Mouse (Mus musculus): ENCODE data around the gene Efnb1. TPM values are rescaled to one million over a fixed set of nuclear protein-coding genes. Genes with fewer than 3 reads are reported as not detected.

Gene Efnb1
- polyA plus RNA-seq (2012; rRNA removed), result 61.5 and 68.1 TPM in 2 replicates

DNA sequence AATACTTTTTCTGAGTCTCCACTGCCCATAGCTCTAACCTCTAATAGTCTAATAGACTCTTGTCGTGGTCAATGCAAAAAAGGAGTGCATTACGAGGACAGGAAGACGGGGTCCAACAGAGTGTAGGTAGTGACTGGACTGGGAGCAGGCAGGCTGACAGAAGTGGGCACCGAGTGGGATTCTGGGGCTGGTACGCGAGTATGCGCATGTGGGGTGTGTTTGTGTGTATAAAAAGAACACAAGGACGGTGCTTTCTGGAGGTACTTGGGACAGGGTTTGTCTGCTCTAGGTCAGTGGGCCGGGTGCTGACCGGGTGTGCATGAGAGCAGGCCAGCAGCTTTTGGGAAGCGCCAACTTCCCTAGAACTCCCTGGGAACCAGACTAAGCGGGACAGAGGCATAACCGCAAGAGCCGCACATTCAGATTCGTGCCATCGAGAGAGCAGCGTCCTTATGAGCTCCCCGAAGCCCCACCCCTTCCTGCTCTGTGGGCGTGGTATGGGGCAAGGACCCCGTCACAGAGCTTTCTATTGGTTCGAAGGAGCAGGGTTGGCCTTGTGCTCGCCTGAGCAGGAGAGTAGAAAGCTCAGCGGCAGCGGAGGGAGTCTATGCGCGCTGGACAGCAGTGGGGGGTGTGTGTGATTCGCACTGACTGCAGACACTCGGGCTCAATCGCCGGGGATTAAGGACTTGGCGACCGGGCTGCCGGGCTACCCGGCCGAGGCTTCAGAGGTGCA, at the start of gene Efnb1:
Gene Efnb1, plus strand, starts transcription at position 608 of the 736 bp plus-strand sequence.

Other genes with a start within 250 kb of the Efnb1 start
- 9.0 and 11.4 TPM in 2 replicates for gene Ophn1, start 245.1 kb upstream of the Efnb1 start, polyA plus RNA-seq (2012; rRNA removed)
- gene Yipf6, start 199.8 kb upstream of the Efnb1 start, polyA plus RNA-seq (2012; rRNA removed), result 11.5 and 20.8 TPM in 2 replicates
- gene Stard8, start 132.9 kb upstream of the Efnb1 start, polyA plus RNA-seq (2012; rRNA removed), result 9.7 and 10.9 TPM in 2 replicates